Mouse (Mus musculus) ES-E14 (cell line): Measurements from ENCODE around the gene Fosl2. TPM values are rescaled to one million over a fixed set of nuclear protein-coding genes. Genes with fewer than 3 reads are reported as not detected.

Source experiments
- DNase-seq: peaks from one replicate; pipeline ENCODE4 v3.0.0-alpha.2; 2013; ENCODE audit warnings: low read depth, low spot score
- H3K27ac ChIP-seq: 2 replicates; pipeline ENCODE4 v1.5.1; 2012; ENCODE audit warnings: low read depth, mild to moderate bottlenecking, low read length, moderate library complexity, mixed read lengths; ENCODE audit not compliant: poor library complexity, insufficient read depth, severe bottlenecking
- H3K36me3 ChIP-seq: 2 replicates; pipeline ENCODE4 v1.6.1; 2012; ENCODE audit warnings: mild to moderate bottlenecking, low read length, moderate library complexity, mixed read lengths; ENCODE audit not compliant: control insufficient read depth, poor library complexity, insufficient read depth, severe bottlenecking
- H3K4me1 ChIP-seq, 2 experiments: fragments of 150-350 bp in 1 of 2; sonication (generic) in 1 of 2; 2 replicates each; pipeline ENCODE4 v1.6.1; 2012; ENCODE audit warnings: low read length in 2 of 2, mild to moderate bottlenecking in 1 of 2, mixed read lengths in 1 of 2; ENCODE audit not compliant: control insufficient read depth in 2 of 2, insufficient read depth in 2 of 2, poor library complexity in 1 of 2
- H3K4me3 ChIP-seq, 2 experiments: fragments of 150-350 bp in 1 of 2; sonication (generic) in 1 of 2; 2 replicates each; pipeline ENCODE4 v1.5.1; 2012; ENCODE audit warnings: low read length in 2 of 2, low read depth in 1 of 2, mild to moderate bottlenecking in 1 of 2, mixed read lengths in 1 of 2; ENCODE audit not compliant: insufficient read depth in 1 of 2, poor library complexity in 1 of 2, severe bottlenecking in 1 of 2
- H3K9ac ChIP-seq: 2 replicates; pipeline ENCODE4 v1.6.1; 2012; ENCODE audit warnings: low read depth, mild to moderate bottlenecking, low read length, mixed read lengths; ENCODE audit not compliant: poor library complexity, insufficient read depth, severe bottlenecking
- H3K9me3 ChIP-seq: fragments of 150-350 bp; sonication (generic); 2 replicates; pipeline ENCODE4 v1.6.1; 2012; ENCODE audit warnings: low read depth, mild to moderate bottlenecking, low read length; ENCODE audit not compliant: control insufficient read depth, insufficient read depth
- CHD2 ChIP-seq: IDR thresholded peaks from 2 replicates; pipeline ENCODE4 v1.6.1; 2014; ENCODE audit warnings: mild to moderate bottlenecking, low read depth, low read length, inconsistent platforms
- HCFC1 ChIP-seq: IDR thresholded peaks from 2 replicates; pipeline ENCODE4 v1.6.1; 2012; ENCODE audit warnings: low read length, inconsistent platforms, borderline replicate concordance; ENCODE audit not compliant: insufficient read depth
- MAFK ChIP-seq: IDR thresholded peaks from 2 replicates; pipeline ENCODE4 v1.6.1; 2014; ENCODE audit warnings: mild to moderate bottlenecking, low read depth, low read length, inconsistent platforms; ENCODE audit not compliant: insufficient read depth
- ZC3H11A ChIP-seq: IDR thresholded peaks from 2 replicates; pipeline ENCODE4 v1.6.1; 2012; ENCODE audit warnings: low read depth, mild to moderate bottlenecking, inconsistent platforms, low read length, borderline replicate concordance
- ZNF384 ChIP-seq: IDR thresholded peaks from 2 replicates; pipeline ENCODE4 v1.6.1; 2012; ENCODE audit warnings: low read depth, low read length, inconsistent platforms
- in situ Hi-C, 2 experiments: fragments of 600-800 bp; cut with MboI; formaldehyde crosslinking; loops; one replicate each; pipeline ENCODE4 v1.15.1; 2025; ENCODE audit warnings: low sequenced_read_pairs in 2 of 2, inconsistent platforms in 1 of 2; ENCODE audit not compliant: unreplicated experiment in 2 of 2
- total RNA-seq: library from RNA; depleted of rRNA; stranded (reverse); fragments of 300-350 nt; gene quantifications from 2 replicates; pipeline ENCODE4 v1.2.3, GENCODE M21; 2012

Gene Fosl2
- total RNA-seq, 1 experiment = 15.0 TPM

GRCm38 (mm10) chr5:32154931-32155688 lies 19.5 kb downstream of the Fosl2 start:
- H3K36me3 ChIP-seq = no peaks in the 10 kb centered on the region
- TF ChIP-seq MAFK = no peak
- H3K4me3 ChIP-seq = no peak overlapping the region
- no peaks in the 10 kb centered on the region for H3K9me3 ChIP-seq
- no peak overlapping the region for H3K9ac ChIP-seq
- DNase-seq = no peak
- H3K4me1 ChIP-seq = peaks cover 0 to 3% of the 10 kb centered on the region in 2 experiments; a peak in 2 of 4 replicates
- in situ Hi-C loops = no loop called here
- H3K27ac ChIP-seq = no peak overlapping the region

- no peaks in the 10 kb centered on the region for H3K9me3 ChIP-seq
- peaks cover 0 to 3% of the 10 kb centered on the region in 2 experiments; a peak in 2 of 4 replicates for H3K4me1 ChIP-seq
- no peak for TF ChIP-seq CHD2
- no peak for TF ChIP-seq ZC3H11A
- TF ChIP-seq HCFC1 = no peak
- TF ChIP-seq MAFK = no peak
- TF ChIP-seq ZNF384 = no peak
- no peak for DNase-seq
- H3K9ac ChIP-seq = no peak overlapping the region
- no peaks in the 10 kb centered on the region for H3K36me3 ChIP-seq
- H3K4me3 ChIP-seq = no peak overlapping the region
- in situ Hi-C loops = no loop called here
- no peak overlapping the region for H3K27ac ChIP-seq
These were observed 20.3 kb downstream of the Fosl2 start for GRCm38 (mm10) chr5:32155927-32156326.

GRCm38 (mm10) chr5:32163478-32164043 lies 28.0 kb downstream of the Fosl2 start:
- Histone ChIP-seq H3K36me3 (no peaks in the 10 kb centered on the region), H3K9me3 (no peaks in the 10 kb centered on the region), H3K4me1 (no peaks in the 10 kb centered on the region), H3K9ac (no peak overlapping the region), H3K27ac (no peak overlapping the region), H3K4me3 (no peak overlapping the region)
- no peak for TF ChIP-seq ZC3H11A
- TF ChIP-seq HCFC1 = no peak
- TF ChIP-seq MAFK = no peak
- TF ChIP-seq CHD2 = no peak
- TF ChIP-seq ZNF384 = no peak
- in situ Hi-C loops = no loop called here
- DNase-seq = no peak

- in situ Hi-C loops = no loop called here
- no peaks in the 10 kb centered on the region for H3K9me3 ChIP-seq
- DNase-seq = no peak
These were observed 36.6 kb downstream of the Fosl2 start for GRCm38 (mm10) chr5:32172188-32172587.

More at GRCm38 (mm10) chr5:32172188-32172587, 36.6 kb downstream of the Fosl2 start:
- Histone ChIP-seq H3K27ac (no peak overlapping the region), H3K36me3 (no peaks in the 10 kb centered on the region), H3K4me3 (no peak overlapping the region), H3K9ac (no peak overlapping the region), H3K4me1 (no peaks in the 10 kb centered on the region)
- TF ChIP-seq ZNF384 = no peak
- TF ChIP-seq HCFC1 = no peak
- no peak for TF ChIP-seq CHD2
- no peak for TF ChIP-seq MAFK
- no peak for TF ChIP-seq ZC3H11A
